Mouse (Mus musculus) small intestine, adult 2 months (tissue): ENCODE measurements around the gene Tmcc3.

Source experiments
- CTCF ChIP-seq: fragments of 200-500 bp; IDR thresholded peaks from 2 replicates; pipeline ENCODE4 v1.5.1; 2012; ENCODE audit warnings: low read depth, mild to moderate bottlenecking, control low read depth, inconsistent platforms, low read length, moderate library complexity, mixed read lengths; ENCODE audit not compliant: insufficient replicate concordance, insufficient read length; ENCODE audit errors: extremely low read depth
- POLR2A ChIP-seq: fragments of 200-500 bp; IDR thresholded peaks from 2 replicates; pipeline ENCODE4 v1.6.1; 2012; ENCODE audit warnings: low read depth, mild to moderate bottlenecking, control low read depth, inconsistent platforms, low read length, moderate library complexity

- TF ChIP-seq CTCF (no peak), POLR2A (no peak)
Observed at GRCm38 (mm10) chr10:94605491-94605890, 293.7 kb downstream of the Tmcc3 start.
